Mouse (Mus musculus) E14TG2a.4 (cell line): Measurements from ENCODE around the gene Ezr.

Experiments used
- CTCF ChIP-seq: conservative IDR thresholded peaks from 2 replicates; pipeline ENCODE4 v1.5.1; 2014; ENCODE audit warnings: low read length
- NANOG ChIP-seq: IDR thresholded peaks from 2 replicates; pipeline ENCODE4 v1.6.1; 2014; ENCODE audit warnings: borderline replicate concordance, low read length, mixed read lengths

- TF ChIP-seq CTCF: no peak
- TF ChIP-seq NANOG: no peak
These were observed 6.9 kb downstream of the Ezr start for GRCm38 (mm10) chr17:6775671-6776070.
